Mouse (Mus musculus): ENCODE measurements around the gene Asb16. TPM values are rescaled to one million over a fixed set of nuclear protein-coding genes. Genes with fewer than 3 reads are reported as not detected.

The Asb16 gene
- total RNA-seq (2023) = not detected

DNA sequence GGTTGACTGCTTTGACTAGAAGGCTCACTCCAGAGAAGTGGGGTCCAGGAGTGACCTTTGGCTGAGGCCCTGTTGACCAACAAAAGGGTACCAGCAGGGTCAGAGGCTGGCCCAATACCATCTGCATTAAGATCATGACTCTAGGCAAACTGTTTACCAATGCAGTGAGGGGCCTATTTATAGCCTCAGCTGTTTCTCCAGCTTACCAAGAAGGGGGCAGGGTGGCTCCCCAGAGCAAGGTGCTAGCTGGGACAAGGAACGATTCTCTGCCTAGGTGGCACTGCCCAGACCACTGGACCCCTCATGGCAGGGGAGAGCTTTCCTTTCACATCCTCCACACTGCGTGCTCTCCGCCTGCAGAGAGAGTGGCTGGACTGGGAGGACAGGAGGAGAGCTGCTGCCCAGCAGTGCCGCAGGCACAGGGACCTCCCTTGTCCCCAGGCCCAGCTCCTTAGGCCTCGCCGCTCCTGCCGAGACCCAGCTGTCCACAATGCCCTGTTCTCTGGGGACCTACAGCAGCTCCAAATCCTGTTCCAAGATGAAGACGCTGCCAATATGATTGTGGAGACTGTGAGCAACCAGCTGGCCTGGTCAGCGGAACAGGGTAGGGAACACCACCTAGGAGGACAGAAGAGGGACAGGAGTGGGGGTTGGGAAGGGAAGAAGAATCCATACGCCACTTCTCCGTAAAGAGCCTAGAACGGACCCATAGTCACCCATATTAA is at the start of gene Asb16:
Gene Asb16 (plus strand): TSS at position 224 of the 725 bp plus-strand sequence.

DNA sequence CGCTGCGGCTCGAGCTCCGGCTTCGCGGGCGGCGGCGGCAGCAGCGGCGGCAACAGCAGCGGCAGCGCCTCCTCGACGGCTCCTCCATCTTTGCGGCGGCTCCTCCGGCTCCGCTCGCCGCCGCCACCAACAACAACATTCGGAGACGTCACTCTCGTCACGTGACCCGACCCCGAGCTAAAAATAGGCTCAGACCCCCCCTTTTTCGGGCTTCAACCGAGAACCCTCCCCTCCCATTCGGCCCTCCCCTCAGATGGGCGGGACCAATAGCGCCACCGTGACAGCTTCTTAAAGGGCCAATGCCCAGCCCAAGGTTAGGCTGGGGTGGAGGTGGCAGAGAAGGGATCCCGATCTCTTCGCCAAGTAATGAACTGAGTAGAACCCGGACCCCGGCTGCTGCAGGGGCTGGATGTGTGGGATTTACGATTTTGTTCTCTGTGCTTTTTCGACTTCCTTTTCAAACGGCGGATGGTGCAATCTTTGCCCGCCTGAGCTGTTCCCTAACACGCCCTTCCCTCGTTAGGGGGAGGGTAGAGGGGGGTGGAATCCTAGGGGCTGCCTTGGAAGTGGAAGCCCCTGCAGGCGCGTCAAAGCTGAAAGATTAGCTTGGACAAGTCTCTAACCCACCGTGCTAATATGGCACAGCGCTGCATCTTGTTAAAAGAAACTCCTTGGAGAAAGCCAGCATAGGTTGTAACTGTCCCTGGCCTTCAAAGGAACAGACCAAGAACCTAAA is 38.4 kb upstream of the Asb16 start, which contains the start of gene Hdac5:
Gene Hdac5 (minus strand): TSS at position 161 of the 736 bp plus-strand sequence.

DNA sequence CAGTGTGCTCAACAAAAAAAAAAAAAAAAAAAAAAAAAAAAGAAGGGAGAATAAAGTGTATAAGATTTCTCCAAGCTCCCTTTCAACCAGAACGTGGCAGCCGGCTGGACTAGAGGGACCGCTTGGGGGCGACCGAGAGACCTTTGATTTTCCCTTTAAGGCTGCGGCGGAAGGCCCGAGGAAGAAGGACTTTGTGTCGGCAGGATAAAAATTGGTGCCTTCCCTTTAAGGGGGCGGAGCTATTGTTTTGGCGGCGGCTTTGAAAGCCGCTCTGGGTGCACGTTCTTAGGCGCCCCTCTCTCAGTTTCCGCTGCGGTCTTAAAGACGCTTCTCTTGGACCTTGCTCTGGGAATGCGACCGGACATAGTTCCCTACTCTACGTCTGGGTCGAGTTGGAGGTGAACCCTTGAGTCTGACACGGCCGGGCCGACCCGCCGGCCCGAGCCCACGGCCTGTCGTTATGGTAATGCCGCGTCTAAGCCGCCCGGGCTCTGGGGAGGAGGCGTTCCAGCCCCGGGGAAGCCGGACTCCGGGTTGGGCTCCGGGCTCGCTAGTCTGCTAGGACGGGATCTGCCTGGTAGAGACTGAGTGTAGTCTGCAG is 19.8 kb upstream of the Asb16 start, which contains the start of gene BC030867:
Gene BC030867 (plus strand): TSS at position 253 of the 601 bp plus-strand sequence.

DNA sequence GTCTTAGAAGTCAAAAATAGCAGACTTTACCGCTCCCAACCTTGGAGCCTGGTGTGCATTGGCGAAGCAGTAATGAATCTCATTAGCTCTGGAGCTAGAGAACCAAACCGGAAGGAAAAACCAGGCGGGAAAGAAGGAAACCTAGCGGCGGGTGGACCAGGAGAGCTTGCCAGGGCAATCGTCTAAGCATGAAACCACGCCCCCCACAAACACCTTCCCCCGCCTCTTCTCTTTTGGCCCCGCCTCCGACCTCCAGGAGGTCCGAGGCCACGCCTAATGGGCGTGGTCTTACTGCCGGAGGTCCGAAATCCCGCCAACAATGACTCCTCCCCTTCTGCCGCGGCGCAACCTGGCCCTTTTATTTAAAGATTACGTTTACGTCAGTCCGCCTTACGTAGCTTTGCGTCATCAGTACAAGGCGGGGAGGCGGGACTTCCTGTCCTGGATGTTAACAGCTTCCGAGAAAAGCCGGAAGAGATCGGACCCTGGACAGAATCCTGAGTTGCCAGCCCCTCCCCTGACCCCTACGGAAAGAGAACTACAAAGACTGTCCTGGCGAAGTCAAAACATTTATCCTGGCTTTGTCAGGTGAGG is 16.1 kb downstream of the Asb16 start, which contains the start of gene Tmub2:
Gene Tmub2 (plus strand): TSS at position 431 of the 594 bp plus-strand sequence.

DNA sequence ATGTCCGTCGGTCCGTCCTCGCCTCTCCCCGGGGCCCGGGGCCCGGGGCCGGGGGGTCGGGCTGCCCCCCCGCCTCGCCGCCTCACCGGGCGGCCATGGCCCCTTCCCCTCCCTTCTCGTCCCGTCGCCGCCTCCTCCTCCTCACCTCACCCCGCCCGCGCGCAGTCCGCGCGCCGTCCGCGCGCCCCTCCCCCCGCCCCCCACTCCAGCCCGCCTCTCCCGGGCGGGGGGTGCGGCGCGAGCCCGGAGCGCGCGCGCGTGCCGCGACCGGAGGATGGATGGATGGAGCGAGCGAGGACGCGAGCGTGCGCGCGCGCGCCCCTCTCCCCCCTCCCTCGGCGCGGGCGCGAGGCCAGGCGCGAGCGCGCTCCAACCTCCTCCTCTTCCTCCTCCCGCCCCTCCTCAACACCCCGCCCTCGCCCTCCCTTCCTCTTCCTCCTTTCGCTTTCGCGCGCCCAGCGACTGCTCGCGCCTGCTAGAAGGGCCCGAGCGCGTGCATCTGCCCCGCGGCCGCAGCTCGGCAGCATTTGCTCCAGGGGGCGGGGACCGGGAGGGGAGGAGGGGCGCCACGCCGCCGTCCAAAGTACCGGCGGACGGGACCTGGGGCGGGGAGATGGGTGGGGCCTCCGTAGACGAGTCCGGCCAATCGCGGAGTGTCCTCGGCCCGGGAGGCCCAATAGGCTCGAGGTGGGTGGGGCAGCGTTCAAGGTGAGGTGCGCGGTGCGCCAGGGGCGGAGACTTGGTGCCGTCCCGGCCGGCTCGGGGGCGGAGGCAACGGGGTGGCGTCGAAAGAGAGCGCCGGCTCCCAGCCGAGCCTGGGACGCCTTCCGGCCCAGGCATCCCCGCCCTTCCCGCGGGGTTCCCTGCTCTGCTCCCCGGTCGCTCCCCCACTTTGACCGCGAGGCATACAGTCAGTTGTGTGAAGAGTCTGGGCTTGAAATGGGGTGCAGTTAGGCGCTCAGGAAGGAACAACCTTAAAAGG is 28.2 kb downstream of the Asb16 start, which contains the start of gene Atxn7l3:
Gene Atxn7l3 (minus strand): TSS at position 141 of the 982 bp plus-strand sequence.

DNA sequence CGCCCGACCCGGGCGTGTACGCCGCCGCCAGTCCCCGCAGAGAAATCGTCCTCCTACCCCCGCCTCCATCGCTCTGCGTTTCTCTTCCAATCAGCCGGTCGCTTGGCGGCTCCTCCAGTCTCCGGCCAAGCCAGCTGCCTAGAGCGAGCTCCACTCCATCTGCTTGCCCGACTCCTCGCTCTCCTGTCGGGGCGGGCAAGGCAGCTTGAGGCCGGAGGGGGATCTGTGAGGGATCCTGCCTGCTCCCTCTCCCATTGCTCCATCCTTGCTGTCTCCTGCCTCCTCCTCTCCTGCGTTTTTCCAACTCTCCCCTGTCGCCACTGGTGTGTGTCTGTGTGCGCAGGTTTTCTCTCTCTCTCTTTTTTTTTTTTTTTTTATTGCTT is 50.9 kb downstream of the Asb16 start, which contains the start of gene Ubtf:
Gene Ubtf (minus strand): TSS at position 333 of the 383 bp plus-strand sequence.

Other genes starting within 250 kb of the Asb16 start
- gene Mpp3, start 240.3 kb upstream of the Asb16 start, total RNA-seq (2023) = not detected
- gene Cd300lg, start 227.2 kb upstream of the Asb16 start, total RNA-seq (2023) = not detected
- gene Mpp2, start 180.2 kb upstream of the Asb16 start, total RNA-seq (2023) = not detected
- not detected for gene Ppy, start 167.4 kb upstream of the Asb16 start, total RNA-seq (2023)
- gene Pyy, start 160.9 kb upstream of the Asb16 start, total RNA-seq (2023) = not detected
- gene Nags, start 123.2 kb upstream of the Asb16 start, total RNA-seq (2023) = not detected
- 7.1 TPM for gene Tmem101, start 112.3 kb upstream of the Asb16 start, total RNA-seq (2023)
- 44.3 TPM for gene Lsm12, start 83.4 kb upstream of the Asb16 start, total RNA-seq (2023)
- gene G6pc3, start 79.1 kb upstream of the Asb16 start, total RNA-seq (2023) = 28.6 TPM
- 134 TPM for gene Hdac5, start 38.6 kb upstream of the Asb16 start, total RNA-seq (2023)
- 0.49 TPM for gene BC030867, start 19.9 kb upstream of the Asb16 start, total RNA-seq (2023)
- gene Tmub2, start 16.2 kb downstream of the Asb16 start, total RNA-seq (2023) = 37.0 TPM
- gene Atxn7l3, start 27.9 kb downstream of the Asb16 start, total RNA-seq (2023) = 82.7 TPM
- 128 TPM for gene Ubtf, start 51.0 kb downstream of the Asb16 start, total RNA-seq (2023)
- gene Slc4a1, start 97.5 kb downstream of the Asb16 start, total RNA-seq (2023) = 2.5 TPM
- 5.6 TPM for gene Rundc3a, start 124.7 kb downstream of the Asb16 start, total RNA-seq (2023)
- gene Slc25a39, start 139.2 kb downstream of the Asb16 start, total RNA-seq (2023) = 29.5 TPM
- gene Grn, start 161.6 kb downstream of the Asb16 start, total RNA-seq (2023) = 15.5 TPM
- not detected for gene Fam171a2, start 178.9 kb downstream of the Asb16 start, total RNA-seq (2023)
- gene Itga2b, start 201.4 kb downstream of the Asb16 start, total RNA-seq (2023) = 13.6 TPM